Mouse (Mus musculus): ENCODE measurements around the gene Rapgef4.

The Rapgef4 gene

DNA sequence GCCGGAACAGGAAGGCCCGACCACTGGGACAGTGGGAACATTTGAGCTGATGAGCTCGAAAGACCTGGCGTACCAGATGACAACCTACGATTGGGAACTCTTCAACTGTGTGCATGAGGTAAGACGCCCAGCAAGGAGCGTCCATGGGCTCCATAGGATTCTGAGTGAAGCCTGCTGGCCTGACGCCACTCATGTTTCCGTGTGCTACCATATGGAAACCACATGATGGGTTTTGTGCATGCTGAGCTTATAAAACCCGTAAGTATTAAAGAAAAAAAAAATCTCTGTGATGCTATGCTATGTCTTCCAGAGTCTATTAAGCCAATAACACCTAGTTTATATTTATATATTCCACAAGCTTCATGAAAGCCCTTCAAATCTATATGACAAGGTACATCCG lies 253.0 kb downstream of the Rapgef4 start:
- DNase-seq (ENCODE audit: low spot score), result no peak

DNA sequence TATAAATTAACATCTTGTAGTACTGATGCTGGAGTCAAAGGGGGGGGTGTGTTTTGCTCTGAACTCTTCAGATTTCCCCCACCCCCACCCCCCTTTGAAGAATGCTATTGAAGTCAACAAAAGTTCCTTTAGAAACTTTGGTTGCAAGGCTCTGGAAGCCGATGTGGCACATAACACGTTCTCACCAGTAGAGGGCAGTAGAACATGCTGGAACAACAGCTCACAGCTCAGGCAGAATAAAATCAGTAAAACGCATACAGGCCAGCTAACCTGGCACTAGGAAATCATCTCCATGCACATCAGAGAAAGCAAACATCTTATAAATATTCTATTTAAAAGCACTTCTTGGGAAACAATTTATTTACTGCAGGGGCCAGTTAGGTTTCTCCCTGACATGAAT lies 253.9 kb downstream of the Rapgef4 start:
- peak; percentile 41 for DNase-seq (ENCODE audit: low spot score)

DNA sequence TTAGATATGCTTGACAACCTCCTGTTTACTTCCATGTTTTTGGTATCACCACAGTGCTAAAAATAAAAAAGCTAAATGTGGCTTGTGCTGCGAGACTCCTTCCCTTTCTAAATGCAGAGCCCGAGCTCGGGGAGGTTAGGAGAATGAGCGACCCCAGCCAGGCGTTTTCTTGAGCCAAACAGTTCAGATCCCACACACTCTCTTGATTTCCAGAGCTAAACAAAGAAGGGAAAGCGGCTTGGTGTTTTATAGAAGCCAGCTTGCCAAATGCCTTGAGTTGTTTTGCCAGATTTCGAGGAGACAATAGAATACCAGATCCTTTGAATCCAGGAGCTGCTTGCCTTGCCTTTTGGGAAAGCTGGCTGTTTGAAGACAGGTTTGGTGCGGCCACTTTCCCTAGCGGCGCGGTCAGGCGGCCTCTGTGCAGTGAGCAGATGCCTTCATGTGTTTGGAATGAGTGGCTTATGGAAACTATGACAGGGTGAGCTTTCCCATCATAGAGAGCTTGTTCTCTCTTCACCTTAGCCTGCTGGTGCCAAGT lies 254.4 kb downstream of the Rapgef4 start:
- DNase-seq (ENCODE audit: low spot score), result no peak

DNA sequence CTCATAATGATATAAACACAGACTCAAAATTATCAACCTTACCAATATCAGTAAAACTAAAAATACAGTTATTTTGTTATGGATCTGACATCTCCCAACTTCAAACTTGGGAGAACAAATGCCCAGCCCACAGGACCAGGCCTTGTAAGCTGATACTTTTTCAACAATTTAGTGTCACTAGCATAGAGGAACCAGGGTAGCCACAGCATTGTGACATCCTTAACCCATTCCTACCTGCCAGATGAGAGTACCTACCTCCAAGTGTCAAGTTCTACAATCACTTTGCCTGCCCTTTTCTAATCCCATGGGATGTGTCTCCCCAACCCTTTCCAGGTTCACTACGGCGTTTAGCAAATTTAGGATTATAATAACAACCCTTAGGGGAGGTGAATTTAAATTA lies 257.4 kb downstream of the Rapgef4 start:
- no peak for DNase-seq (ENCODE audit: low spot score)

DNA sequence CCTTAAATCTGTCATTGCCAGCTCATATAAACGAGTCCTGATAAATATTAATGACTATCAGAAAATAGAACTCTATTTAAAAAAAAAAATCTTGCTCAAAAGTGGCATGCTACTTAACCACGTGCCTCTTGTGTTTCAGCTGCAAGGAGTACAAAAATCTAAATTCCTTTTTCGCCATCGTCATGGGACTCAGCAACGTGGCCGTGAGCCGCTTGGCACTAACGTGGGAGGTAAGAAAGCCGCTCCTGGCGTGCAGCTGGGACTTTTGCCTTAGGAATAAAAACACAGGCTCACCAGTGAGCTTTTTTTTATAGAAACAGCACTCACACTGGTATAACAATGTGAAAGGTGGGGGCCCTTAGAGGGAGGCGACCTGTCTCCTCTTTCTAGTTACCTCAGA lies 257.9 kb downstream of the Rapgef4 start:
- no peak for DNase-seq (ENCODE audit: low spot score)

DNA sequence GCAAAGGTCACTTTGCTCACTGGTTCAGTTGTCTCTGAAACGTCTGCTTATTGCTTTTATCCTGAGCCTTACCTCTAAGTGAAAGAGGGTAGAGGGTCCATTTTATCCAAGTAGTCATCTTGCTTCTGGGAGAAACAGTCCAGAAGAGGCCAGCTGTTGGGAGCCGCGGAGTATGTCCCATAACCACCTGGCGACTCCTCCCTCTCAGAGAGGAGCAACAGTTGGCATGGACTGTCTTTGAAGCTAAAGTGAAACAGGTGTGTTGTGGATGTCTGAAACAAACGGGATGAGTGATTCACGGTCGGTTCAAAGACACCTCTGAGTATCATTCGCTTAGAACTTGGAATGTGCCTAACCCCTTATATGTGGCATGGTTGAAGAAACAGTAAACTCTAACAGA lies 258.4 kb downstream of the Rapgef4 start:
- DNase-seq (ENCODE audit: low spot score), result no peak

DNA sequence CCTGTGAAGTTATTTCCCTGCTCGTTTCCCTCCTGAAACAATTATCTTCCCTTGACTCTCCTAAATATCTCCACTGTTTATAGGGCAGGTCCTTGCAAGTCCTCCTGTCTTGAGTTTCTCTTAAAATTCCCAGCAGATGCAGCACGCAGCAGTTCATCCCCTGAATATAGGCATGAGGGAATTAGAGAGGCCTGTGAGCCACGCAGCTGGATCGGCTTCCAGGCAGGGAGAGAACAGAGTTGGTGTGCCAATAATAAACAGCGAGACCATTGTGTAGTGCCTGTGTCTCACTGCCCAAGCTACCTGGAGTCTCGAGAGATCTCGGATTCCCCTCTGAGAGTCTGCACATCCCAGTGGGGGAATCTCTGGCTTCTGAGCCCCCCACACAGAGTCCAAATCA lies 259.0 kb downstream of the Rapgef4 start:
- DNase-seq (ENCODE audit: low spot score), result no peak

DNA sequence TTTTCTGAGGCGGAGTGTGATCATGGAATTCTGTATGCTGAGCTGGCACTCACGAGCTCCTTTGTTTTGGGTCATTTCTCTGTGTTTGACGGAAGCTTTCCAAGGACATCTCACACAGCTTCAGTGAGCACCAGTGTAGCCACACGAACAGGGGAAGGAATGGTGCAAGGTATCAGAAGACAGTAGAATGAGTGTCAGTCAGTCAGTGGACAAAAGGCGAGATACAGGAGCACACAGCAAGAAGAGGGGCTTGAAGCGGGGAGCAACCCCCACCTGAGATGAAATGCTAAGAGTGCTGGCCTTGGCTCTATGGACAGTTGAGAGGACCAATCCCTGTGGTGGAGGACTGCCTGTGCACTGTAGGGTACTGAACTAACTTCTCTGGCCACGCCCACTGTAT lies 259.7 kb downstream of the Rapgef4 start:
- DNase-seq (ENCODE audit: low spot score), result no peak

DNA sequence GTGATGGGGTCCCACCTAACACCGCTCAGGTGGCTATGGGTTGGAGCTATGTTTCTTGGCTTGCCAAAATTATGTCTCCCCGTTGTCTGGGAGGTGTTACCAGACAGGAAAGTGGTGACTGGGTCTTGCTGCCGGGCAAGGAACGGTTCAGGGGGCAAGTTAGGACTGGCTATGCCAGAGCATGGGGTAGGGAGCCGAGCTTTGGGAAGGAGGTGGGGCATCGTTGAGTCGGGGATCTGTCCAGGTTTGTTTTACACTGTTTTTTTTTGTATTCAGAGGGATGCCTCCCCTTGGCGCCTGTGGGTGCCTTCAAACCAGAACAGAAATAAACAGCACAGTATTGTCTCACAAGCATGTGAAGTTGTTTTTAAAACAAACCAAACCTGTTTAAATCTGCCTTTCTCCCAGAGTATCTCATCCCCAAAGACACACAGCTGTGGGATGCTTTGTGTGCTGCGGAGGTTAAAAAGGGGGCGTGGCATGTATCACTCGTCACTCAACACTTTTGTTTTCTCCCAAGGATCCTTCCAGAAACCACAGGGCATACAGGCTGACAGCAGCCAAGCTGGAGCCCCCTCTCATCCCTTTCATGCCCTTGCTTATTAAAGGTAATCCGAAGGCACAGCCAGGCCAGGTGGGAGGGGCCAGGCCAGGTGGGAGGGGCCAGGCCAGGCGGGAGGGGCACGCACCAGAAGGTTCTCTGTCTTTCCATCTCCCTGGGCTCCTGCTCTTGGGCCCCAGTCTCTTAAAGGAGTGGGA lies 260.9 kb downstream of the Rapgef4 start:
- DNase-seq (ENCODE audit: low spot score), result no peak

DNA sequence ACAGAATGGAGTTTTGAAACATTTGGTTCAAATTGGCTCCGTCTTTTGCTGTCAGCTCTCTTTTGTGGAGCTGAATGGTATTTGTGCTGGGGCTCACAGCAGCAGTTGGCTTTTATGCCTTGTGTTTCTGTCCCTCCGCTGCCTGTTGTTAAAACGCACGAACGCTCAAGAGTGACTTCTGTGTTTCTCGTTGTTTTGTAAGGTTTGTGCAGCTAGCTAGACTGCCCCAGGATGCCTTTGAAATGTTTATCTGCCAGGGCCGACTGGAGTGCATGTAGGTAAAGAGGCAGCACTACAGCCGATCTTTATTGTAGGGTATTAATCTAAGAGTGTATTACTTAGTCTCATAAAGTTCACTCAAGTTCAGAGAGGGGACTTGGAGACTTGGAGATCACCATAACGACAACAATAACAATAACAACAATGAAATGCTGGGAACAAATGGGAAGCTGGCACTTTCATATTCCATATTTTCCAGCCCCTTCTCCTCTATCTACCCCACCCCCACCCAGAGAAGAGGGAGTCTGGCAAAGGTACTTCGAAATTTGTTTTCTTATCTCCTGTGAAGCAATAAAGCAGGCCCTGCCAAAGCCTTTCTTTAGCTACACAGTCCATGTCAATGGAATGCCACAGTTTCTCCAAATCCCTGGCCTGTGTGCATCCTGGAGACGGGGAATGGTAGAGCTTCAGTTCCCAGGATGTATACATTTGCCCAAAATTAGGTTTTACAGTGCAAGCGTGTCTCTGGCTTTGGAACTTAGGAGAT lies 262.1 kb downstream of the Rapgef4 start:
- no peak for DNase-seq (ENCODE audit: low spot score)

DNA sequence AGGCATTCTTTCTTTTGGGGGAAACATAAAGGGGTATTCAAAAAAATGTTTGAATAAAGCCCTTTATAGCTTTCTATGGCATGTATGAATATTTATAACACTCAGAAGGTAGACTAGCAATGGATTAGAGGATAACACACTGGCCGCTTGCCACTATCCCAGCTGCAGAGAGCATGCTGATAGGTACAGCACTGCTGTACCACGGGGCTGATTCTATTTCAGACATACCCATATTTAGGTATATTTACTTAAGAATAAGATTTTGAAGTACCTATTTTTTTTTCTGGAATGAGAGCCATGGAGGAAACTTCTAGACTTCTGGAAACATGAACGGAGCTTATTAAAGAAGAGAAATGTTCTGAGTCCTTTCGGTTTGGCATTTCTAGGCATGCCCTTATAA lies 264.6 kb downstream of the Rapgef4 start:
- no peak for DNase-seq (ENCODE audit: low spot score)

DNA sequence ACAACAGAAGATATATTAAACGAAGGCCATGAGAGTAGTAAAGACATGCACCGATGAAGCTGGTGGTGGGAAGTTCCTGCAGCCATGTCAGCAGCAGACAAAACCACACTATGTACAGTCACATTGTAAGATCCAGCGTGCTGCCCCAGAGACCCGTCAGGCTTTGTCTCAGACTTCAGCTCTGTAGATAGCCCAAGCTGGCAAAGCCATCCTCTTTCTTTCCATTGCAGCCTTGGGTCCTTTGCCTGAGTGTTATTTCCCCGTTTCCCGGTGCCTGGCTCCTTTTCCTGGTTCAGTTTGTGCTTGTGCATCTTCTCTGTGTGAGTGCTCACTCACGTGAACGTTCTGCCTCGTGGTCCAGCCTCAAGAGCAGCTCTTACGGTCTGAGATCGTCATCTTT lies 265.3 kb downstream of the Rapgef4 start:
- DNase-seq (ENCODE audit: low spot score), result no peak

DNA sequence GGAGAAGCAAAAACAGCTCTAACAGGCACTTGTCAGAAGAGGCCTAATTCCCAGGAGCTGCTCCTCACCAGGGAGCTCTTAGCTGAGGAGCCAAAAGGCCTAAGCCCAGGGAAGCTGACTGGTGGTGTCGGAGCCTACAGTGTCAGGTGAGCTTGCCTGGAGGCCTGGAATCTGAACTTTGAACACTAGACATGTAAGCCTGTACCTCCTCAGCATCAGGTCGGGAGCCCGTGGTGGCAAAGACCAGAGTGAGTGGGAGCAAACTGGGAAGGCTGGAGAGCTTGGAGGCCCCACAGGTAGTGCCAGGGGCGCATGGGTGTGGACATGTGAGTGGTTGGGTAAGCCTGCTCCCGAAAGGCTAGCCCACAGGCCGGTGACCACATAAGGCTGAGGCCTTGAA lies 266.8 kb downstream of the Rapgef4 start:
- DNase-seq (ENCODE audit: low spot score), result no peak

DNA sequence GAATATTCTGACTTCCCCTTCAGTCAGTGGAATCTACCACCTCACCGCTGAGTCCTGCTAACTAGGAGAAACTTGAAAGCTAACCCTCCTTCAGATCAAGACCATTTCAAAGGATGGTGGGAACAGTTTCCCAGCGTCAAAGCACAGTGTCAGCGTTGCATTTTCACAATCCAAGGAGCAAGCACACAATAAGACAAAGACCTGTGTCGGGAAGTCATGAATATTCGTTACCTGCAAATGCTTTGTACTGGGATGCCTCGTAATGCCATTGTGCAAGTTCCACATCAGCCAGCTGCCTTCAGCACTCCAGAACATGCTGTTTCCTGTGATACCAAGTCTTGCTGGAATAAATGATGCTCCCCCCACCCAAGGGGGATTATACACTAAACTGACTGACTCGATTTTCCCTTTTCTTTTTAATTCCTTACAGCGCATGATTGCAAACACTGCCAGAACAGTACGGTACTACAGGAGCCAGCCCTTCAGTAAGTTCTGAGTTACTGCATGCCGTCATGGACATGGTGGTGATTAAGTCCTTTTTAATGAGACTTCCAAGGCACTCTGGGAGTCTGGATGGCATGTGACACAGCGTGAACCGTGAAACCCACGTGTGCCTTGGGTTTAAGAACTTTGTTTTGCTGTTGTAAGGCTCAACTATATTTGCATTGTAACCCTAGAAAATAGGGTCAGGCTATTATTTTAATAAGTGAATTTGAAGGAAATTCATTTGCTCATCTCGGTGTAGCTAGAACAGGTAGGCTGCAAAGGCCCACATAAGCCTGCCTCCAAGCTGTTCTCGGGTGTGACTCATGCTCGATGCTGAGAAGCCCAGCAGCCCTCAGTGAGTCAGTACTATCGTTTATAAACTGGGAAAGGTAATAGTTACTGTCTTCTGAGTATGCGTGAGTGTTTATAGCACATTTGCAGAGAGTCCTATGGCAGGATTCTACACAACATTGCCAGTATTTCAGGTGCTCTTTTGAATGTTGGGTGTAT lies 271.8 kb downstream of the Rapgef4 start:
- no peak for DNase-seq (ENCODE audit: low spot score)

DNA sequence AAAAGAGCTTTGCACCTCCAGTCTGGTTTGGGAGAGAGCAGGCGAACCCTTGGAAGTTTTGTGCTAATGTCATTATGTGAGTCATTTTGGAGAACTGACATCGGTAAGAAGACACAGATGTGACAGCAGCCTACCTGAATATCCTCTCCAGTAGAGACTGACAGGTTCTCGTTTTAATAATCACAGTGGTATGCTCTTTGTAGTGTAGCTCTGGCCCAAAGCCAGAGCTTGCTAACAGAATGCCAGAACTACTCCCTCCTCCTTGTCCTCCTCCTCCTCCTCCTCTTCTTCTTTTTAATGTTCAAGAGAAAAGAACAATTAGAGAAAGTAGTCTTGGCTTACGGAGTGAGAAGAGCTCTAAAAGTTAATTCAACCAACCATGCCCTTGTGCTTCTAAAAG lies 272.8 kb downstream of the Rapgef4 start:
- no peak for DNase-seq (ENCODE audit: low spot score)

DNA sequence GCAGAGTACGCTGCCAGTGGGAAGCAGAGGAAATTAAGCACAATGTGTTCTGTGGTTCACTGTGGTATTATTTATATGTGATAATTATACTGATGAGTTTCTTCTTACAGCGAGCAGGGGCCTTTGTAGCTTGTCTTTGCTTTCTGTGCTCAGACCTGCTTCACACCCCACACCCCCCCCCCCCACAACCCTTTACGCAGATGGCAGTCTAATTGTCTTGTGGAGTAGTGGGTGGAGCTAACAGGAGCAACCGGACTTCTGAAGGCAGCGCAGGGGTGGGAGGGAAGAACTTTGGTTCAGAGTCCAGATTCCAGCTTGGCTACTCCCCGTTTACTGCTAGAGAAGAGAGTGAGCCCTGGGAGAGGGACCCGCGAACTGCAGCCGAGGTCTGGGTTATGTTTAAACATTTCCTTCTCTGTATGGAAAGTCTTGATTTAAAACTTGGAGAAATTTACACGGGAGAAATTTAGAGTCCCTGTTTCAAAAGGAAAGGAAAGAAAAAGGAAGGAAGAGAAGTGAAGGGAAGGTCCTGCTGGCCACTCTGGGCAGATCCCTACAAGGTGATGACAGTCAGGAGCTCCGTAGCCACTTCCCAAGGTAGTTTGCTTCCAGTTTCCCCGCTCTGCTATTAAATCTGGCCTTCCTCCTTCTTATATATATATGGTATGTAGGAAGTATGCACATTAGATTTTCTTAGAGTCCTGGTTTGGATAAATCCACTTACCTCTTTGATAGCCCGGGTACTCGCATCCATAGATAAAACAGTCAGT lies 274.0 kb downstream of the Rapgef4 start:
- no peak for DNase-seq (ENCODE audit: low spot score)

DNA sequence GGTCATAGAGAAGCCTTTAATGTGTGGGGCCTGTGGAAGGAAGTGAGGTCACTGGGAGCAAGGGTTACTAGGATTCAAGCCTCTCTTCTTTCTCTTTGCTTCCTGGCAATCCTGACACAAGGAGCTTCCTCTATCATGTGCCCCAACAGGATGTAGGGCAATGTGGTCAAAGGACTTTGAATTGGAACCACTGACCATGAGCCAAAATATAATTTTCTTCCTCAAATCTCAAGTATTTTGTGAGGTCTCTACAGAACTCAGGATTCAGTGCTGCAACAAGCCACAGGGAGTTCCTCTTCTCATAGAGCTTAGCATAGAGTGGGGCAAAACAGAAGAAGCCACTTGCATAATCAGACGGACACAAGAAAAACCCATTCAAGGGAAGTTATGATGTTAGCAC lies 279.7 kb downstream of the Rapgef4 start:
- no peak for DNase-seq (ENCODE audit: low spot score)

DNA sequence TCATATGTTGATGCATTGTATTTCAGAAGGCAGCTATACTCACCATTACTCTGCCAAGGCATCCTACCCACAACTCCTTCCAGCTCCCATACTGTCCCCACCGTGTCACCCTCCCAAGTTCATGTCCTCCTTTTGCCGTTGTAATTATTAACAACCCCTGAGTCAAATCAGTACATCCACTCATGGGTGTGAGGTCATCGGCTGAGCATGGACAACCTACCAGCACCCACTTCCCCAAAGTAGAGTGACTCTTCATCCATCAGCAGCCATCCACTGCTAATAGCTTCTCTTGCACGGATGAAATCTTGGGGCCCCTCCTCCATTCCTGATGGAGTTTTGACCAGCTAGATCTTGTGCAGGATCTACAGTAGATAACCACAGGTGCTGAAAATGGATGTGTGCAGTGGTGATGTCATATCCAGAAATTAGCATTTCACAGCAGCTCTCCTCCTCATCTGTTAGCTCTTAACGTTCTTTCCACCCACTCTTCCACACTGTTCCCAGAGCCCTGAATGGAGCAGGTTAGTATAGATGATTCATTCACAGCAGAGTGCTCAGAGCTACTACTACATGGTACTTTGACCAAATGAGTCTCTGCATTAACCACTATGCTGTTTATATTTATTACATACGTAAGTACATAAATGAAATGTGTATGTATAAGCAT lies 281.9 kb downstream of the Rapgef4 start:
- DNase-seq (ENCODE audit: low spot score), result no peak

DNA sequence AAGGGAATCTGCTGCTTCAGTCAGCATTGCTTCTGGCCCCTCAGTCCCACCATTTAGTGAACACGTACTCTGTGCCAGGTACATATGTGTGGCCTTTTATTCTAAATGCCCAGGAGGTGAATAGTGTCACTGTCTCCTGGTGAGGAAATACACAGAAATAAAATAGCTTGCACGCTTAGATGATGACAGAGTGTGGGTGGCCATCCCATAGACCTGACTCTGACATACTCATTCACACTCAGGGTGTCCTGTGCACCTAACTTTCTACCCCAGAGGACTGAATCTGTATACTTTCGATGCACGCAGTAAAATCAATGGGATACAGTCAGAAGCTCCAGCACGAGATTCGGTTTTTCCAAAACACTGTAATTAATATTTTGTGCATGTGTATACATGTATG lies 286.4 kb downstream of the Rapgef4 start:
- DNase-seq (ENCODE audit: low spot score), result no peak

DNA sequence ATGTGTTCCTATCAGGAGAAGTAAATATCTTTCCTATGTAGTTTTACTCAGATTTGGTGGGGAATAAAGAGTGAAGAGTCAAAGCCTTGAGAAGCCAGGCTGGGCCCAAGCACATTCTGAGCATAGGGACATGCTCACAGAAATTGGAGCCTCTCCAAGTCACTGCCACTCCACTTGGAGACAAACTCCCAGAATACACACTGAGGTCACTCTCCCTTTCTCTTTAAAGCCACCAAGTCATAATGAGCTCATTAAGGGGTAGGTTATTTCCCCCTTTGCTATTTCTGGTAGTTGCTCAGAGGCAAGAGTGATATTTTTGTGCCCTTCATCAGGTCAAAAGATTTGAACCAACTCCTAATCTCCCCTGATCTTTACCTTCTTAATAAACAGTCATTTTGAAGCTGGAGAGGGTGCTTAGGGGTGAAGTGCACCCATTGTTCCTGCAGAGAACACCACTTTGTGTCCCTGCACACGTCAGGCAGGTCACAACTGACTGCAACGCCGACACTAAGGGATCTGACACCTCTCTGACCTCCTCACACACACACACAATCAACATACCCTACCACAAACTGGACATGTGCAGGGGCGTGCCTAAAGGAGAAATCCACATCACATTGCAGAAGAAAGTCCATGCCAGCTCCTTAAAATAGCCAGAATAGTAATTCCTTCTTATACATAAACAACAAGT lies 288.8 kb downstream of the Rapgef4 start:
- DNase-seq (ENCODE audit: low spot score), result no peak
